Mouse (Mus musculus): ENCODE data around the gene Isg20. TPM values are rescaled to one million over a fixed set of nuclear protein-coding genes. Genes with fewer than 3 reads are reported as not detected.
A peak's percentile ranks its signal among the peaks of the same experiment; 100 is the strongest.

The Isg20 gene
- polyA plus RNA-seq (2012; ENCODE audit: insufficient read depth, insufficient read length, missing spikeins), result 6.0 and 8.6 TPM in 2 replicates

- peaks cover 4% of the 10 kb centered on the region; the same call in 1 of the 2 replicates for H3K4me1 ChIP-seq (ENCODE audit: control insufficient read depth, insufficient read depth, insufficient read length, low read length)
- H3K4me3 ChIP-seq (ENCODE audit: insufficient read depth, low read depth, low read length), result peak within 1 kb of the TSS; percentile 60
- peak within 1 kb of the TSS; percentile 32; the same call in 1 of the 2 replicates for H3K27ac ChIP-seq (replicated peaks; ENCODE audit: low read depth, low read length)
Measured at GRCm38 (mm10) chr7:78912974-78913474, at the start of gene Isg20. Gene Isg20, plus strand, starts transcription at chr7:78913424.

GRCm38 (mm10) chr7:78863796-78864445 is 49.3 kb upstream of the Isg20 start:
- no peak overlapping the region for H3K4me3 ChIP-seq (ENCODE audit: insufficient read depth, low read depth, low read length)
- H3K27ac ChIP-seq (replicated peaks; ENCODE audit: low read depth, low read length), result no peak overlapping the region
- H3K4me1 ChIP-seq (ENCODE audit: control insufficient read depth, insufficient read depth, insufficient read length, low read length), result no peaks in the 10 kb centered on the region; the same call in 1 of the 2 replicates

DNA sequence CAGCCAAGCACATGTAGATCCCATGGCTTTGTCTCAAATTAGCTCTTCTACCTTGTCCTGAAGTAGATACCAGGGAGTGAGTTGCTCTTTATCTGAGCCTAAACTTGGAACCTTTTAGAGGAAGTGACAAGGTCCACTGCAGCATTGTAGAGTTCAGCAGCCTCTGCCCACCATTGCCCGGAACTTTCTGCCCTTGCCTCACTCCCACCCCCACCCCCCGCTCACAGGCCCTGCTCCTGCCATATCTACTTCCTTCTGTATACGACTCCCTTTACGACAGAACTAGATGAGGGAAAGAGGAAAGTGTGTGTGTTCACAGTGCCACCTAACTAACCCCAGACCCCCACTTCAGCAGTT is 48.8 kb upstream of the Isg20 start:
- H3K4me3 ChIP-seq (ENCODE audit: insufficient read depth, low read depth, low read length), result no peak overlapping the region
- no peaks in the 10 kb centered on the region; the same call in 1 of the 2 replicates for H3K4me1 ChIP-seq (ENCODE audit: control insufficient read depth, insufficient read depth, insufficient read length, low read length)
- no peak overlapping the region for H3K27ac ChIP-seq (replicated peaks; ENCODE audit: low read depth, low read length)

- no peak overlapping the region for H3K4me3 ChIP-seq (ENCODE audit: insufficient read depth, low read depth, low read length)
- H3K4me1 ChIP-seq (ENCODE audit: control insufficient read depth, insufficient read depth, insufficient read length, low read length), result no peaks in the 10 kb centered on the region; the same call in 1 of the 2 replicates
- no peak overlapping the region for H3K27ac ChIP-seq (replicated peaks; ENCODE audit: low read depth, low read length)
Measured at GRCm38 (mm10) chr7:78865212-78865949, 47.8 kb upstream of the Isg20 start.

DNA sequence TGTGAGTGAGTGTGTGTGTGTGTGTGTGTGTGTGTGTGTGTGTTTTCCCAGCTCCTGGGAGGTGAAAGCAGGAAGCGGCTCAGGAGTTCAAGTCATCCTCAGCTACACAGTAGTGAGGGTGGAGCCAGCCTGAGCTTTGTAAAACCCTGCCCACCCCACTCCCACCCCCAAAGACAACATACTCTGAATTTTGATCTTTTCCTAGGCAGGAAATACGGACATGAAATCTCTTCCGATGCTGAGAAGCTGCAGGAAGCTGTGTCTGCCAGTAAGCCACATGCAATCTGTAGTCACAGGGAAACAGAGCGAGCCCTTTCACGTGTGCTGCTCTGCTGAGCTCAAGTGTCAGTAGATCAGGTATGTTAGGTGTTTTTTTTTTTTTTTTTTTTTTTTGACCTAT is 44.5 kb upstream of the Isg20 start:
- Histone ChIP-seq H3K4me3 (ENCODE audit: insufficient read depth, low read depth, low read length) (no peak overlapping the region), H3K27ac (replicated peaks; ENCODE audit: low read depth, low read length) (no peak overlapping the region), H3K4me1 (ENCODE audit: control insufficient read depth, insufficient read depth, insufficient read length, low read length) (no peaks in the 10 kb centered on the region; the same call in 1 of the 2 replicates)

DNA sequence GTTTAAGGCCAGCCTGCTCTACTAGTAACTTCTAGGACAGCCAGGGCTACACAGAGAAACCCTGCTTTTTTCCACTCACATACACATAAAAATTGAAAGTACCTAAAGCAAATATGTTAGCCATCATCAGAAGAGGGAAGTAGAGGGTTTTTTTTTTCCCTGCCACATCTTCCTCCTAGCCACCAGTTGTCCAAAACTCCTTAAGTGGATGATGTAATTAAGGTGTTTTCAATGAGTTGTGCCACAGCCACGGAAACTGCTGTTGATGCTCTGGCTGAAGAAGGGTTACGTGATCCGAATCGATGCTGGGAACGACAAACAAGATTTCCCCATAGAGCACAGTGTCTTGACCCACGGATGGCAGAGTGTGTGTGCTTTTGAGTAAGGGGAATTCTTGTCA is 40.9 kb upstream of the Isg20 start:
- Histone ChIP-seq H3K4me1 (ENCODE audit: control insufficient read depth, insufficient read depth, insufficient read length, low read length) (no peaks in the 10 kb centered on the region), H3K4me3 (ENCODE audit: insufficient read depth, low read depth, low read length) (no peak overlapping the region), H3K27ac (replicated peaks; ENCODE audit: low read depth, low read length) (no peak overlapping the region)

GRCm38 (mm10) chr7:78872831-78873230 is 40.4 kb upstream of the Isg20 start:
- no peak overlapping the region for H3K4me3 ChIP-seq (ENCODE audit: insufficient read depth, low read depth, low read length)
- no peak overlapping the region for H3K27ac ChIP-seq (replicated peaks; ENCODE audit: low read depth, low read length)
- no peaks in the 10 kb centered on the region for H3K4me1 ChIP-seq (ENCODE audit: control insufficient read depth, insufficient read depth, insufficient read length, low read length)

DNA sequence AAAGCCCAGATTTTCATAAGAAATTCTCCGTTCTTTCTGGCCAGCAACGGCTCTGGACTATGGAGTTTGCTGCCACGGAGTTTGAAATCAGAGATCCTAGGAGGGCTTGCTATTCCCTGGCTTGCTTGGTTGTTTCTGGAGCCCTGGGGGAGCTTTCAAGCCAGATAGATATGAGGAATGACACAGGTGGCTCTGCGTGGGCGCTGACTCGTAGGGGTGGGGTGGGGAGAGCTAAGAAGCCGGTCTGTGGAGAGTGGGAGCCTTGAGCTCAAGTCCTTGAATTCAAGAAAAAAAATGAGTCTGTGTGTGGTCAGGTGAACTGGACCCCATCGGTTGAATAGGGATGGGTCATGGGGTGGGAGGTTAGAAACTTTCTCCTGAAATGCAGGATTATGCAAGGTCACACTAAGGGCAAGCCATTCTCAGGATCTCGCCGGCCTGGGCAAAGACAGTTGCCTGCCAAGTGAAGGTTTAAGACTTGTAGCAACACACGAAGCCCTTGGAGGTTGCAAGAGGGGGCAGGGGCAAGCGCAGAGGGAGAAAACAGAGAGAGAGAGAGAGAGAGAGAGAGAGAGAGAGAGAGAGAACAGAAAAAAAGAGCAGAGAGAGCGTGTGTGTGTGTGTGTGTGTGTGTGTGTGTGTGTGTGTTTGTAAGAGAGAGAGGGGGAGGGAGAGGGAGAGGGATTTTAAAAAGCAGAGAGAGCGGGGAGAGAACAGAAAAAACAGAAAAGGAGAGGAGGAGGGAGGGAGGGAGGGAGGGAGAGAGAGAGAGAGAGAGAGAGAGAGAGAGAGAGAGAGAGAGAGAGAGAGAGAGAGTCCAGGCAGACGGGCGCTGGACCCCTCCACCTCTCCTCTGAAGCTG is 31.4 kb upstream of the Isg20 start:
- Histone ChIP-seq H3K4me3 (ENCODE audit: insufficient read depth, low read depth, low read length) (no peak overlapping the region), H3K27ac (replicated peaks; ENCODE audit: low read depth, low read length) (no peak overlapping the region), H3K4me1 (ENCODE audit: control insufficient read depth, insufficient read depth, insufficient read length, low read length) (no peaks in the 10 kb centered on the region)

DNA sequence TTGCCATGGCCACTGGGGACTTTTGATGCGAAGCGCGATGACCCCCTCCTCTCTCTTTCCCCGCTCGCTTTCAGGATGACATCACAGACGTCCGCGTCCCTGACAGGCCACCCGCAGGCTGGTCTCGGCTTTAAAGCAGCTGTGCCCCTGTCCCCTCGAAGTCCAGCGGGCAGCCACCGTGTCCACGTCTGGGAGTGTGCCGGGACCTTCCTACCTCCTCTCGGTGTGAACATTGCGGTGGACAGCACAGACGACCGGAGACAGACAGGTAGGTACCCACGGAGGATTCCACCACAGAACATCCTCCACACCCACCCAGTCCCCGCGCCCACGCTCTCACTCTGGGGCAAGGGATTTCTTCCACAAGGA is 30.8 kb upstream of the Isg20 start:
- Histone ChIP-seq H3K4me3 (ENCODE audit: insufficient read depth, low read depth, low read length) (no peak overlapping the region), H3K4me1 (ENCODE audit: control insufficient read depth, insufficient read depth, insufficient read length, low read length) (no peaks in the 10 kb centered on the region), H3K27ac (replicated peaks; ENCODE audit: low read depth, low read length) (no peak overlapping the region)

DNA sequence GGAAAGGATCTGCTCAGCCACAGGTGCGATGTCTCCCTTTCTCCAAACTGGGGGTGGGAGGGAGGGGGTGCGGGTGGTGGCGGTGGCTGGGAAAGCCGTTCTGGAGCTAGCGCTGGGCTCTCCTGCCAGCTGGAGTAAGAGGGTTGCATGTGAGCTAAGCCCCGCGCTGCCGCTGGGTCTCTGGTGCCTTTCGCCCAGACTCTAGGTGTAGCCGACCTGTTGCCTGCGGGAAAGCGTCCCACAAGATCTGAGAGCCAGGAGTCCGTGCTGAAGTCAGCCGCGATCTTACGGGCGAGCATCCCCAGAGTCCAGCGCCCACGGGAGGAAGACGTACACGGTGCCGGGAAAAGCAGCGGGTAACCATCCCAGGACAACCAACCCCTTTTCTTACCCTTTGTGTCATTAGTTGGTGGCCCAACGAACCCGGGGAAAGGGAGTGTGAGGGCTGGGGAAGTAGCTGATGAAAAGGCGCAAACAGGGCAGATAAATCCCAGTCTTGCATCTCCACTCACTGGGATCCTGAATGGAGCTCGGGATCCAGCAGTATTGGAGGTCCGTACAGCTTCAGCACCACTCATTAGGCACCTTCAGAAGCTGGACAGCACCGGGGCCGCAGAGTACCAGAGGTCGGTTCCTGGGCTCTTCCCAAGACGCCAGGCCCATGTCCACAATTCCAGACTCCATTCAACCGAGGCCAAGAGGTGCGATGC is 30.1 kb upstream of the Isg20 start:
- H3K4me3 ChIP-seq (ENCODE audit: insufficient read depth, low read depth, low read length), result no peak overlapping the region
- H3K4me1 ChIP-seq (ENCODE audit: control insufficient read depth, insufficient read depth, insufficient read length, low read length), result no peaks in the 10 kb centered on the region
- H3K27ac ChIP-seq (replicated peaks; ENCODE audit: low read depth, low read length), result no peak overlapping the region

DNA sequence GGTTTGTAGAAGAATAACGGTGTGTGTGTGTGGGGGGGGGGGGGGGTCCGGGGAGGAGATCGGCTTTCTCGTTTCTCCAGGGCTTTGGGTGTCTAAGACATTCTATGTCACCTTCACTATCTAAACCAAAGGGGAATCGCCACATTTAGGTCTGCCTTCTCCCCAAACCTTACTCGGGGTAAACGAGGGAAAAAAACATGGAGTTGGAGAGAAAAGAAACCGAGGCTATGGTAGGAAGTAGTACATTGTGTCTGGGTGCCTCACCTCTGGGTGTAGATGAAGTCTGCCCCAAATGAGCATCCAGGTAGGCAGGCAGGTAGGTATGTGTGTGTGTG is 29.5 kb upstream of the Isg20 start:
- Histone ChIP-seq H3K27ac (replicated peaks; ENCODE audit: low read depth, low read length) (no peak overlapping the region), H3K4me1 (ENCODE audit: control insufficient read depth, insufficient read depth, insufficient read length, low read length) (no peaks in the 10 kb centered on the region), H3K4me3 (ENCODE audit: insufficient read depth, low read depth, low read length) (no peak overlapping the region)

GRCm38 (mm10) chr7:78884139-78884538 is 29.1 kb upstream of the Isg20 start:
- H3K4me3 ChIP-seq (ENCODE audit: insufficient read depth, low read depth, low read length), result no peak overlapping the region
- no peaks in the 10 kb centered on the region for H3K4me1 ChIP-seq (ENCODE audit: control insufficient read depth, insufficient read depth, insufficient read length, low read length)
- no peak overlapping the region for H3K27ac ChIP-seq (replicated peaks; ENCODE audit: low read depth, low read length)

GRCm38 (mm10) chr7:78885404-78885803 is 27.8 kb upstream of the Isg20 start:
- Histone ChIP-seq H3K4me3 (ENCODE audit: insufficient read depth, low read depth, low read length) (no peak overlapping the region), H3K4me1 (ENCODE audit: control insufficient read depth, insufficient read depth, insufficient read length, low read length) (no peaks in the 10 kb centered on the region), H3K27ac (replicated peaks; ENCODE audit: low read depth, low read length) (no peak overlapping the region)

DNA sequence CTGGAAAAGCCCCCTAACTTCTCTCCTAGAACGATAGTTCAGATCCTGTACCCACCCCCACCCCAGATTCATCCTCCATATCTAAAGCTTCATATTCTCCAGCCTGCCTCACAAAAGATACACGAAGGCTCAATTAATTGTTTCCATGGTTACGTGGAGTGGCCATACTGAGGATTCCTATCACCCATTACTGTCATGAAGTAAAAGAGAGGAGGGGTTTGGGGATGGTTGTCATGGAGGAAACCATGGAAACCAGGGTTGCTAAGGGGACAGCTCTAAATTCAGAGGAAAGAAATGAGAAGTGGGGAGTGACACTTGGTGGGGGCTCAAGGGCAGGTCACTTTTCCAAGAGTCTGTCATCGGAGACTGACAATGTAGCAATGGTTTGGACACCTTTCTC is 26.7 kb upstream of the Isg20 start:
- Histone ChIP-seq H3K4me1 (ENCODE audit: control insufficient read depth, insufficient read depth, insufficient read length, low read length) (no peaks in the 10 kb centered on the region), H3K4me3 (ENCODE audit: insufficient read depth, low read depth, low read length) (no peak overlapping the region), H3K27ac (replicated peaks; ENCODE audit: low read depth, low read length) (no peak overlapping the region)

- Histone ChIP-seq H3K4me1 (ENCODE audit: control insufficient read depth, insufficient read depth, insufficient read length, low read length) (no peaks in the 10 kb centered on the region), H3K4me3 (ENCODE audit: insufficient read depth, low read depth, low read length) (no peak overlapping the region), H3K27ac (replicated peaks; ENCODE audit: low read depth, low read length) (no peak overlapping the region)
Measured at GRCm38 (mm10) chr7:78887431-78887842, 25.8 kb upstream of the Isg20 start.
